Mouse (Mus musculus) forebrain, postnatal 0 days (tissue): ENCODE measurements around the gene Tagap1. TPM values are rescaled to one million over a fixed set of nuclear protein-coding genes. Genes with fewer than 3 reads are reported as not detected.
"Not testable (repeated sequence)": the region's sequence is repeated elsewhere in the genome, so short reads cannot be mapped to it uniquely, and the experiment has no call there.

Experiments used
- ATAC-seq: fragments of 200-750 bp; cut with Nextera tagmentation; 2 replicates; pipeline ENCODE4 v1.8.0; 2017; ENCODE audit warnings: mild to moderate bottlenecking, moderate library complexity
- DNase-seq: peaks from one replicate; pipeline ENCODE4 v3.0.0-alpha.2; 2015
- H3K27ac ChIP-seq: fragments of 300-500 bp; sonication (generic); 2 replicates; pipeline ENCODE4 v1.5.1; 2014; ENCODE audit warnings: low read depth, mild to moderate bottlenecking, antibody characterized with exemption, low read length, moderate library complexity, mixed read lengths
- H3K27me3 ChIP-seq: fragments of 300-500 bp; sonication (generic); 2 replicates; pipeline ENCODE4 v1.6.1; 2014; ENCODE audit warnings: mild to moderate bottlenecking, low read length, mixed read lengths; ENCODE audit not compliant: insufficient read depth
- H3K36me3 ChIP-seq: fragments of 300-500 bp; sonication (generic); 2 replicates; pipeline ENCODE4 v1.6.1; 2014; ENCODE audit warnings: mild to moderate bottlenecking, moderate library complexity; ENCODE audit not compliant: insufficient read depth
- H3K4me1 ChIP-seq: fragments of 300-500 bp; sonication (generic); 2 replicates; pipeline ENCODE4 v1.6.1; 2014; ENCODE audit warnings: antibody characterized with exemption; ENCODE audit not compliant: insufficient read depth
- H3K4me2 ChIP-seq: fragments of 300-500 bp; sonication (generic); 2 replicates; pipeline ENCODE4 v1.6.1; 2014; ENCODE audit warnings: low read depth, mild to moderate bottlenecking, moderate library complexity
- H3K4me3 ChIP-seq: fragments of 300-500 bp; sonication (generic); 2 replicates; pipeline ENCODE4 v1.5.1; 2014; ENCODE audit warnings: low read depth, low read length, mixed read lengths
- H3K9ac ChIP-seq: fragments of 300-500 bp; sonication (generic); 2 replicates; pipeline ENCODE4 v1.6.1; 2014; ENCODE audit warnings: mild to moderate bottlenecking
- H3K9me3 ChIP-seq: fragments of 300-500 bp; sonication (generic); 2 replicates; pipeline ENCODE4 v1.6.1; 2016; ENCODE audit warnings: low read length
- CTCF ChIP-seq: sonication (generic); IDR thresholded peaks from 2 replicates; pipeline ENCODE4 v1.5.1; 2016; ENCODE audit warnings: antibody characterized with exemption, control low read depth, low read depth
- WGBS: fragments of 180-500 bp; shearing (Covaris S2); extraction: QIAGEN DNeasy Blood & Tissue Kit; methylation state at CpG from one replicate; pipeline ENCODE4 v1.1.7; 2014; 5-methylcytosine and 5-hydroxymethylcytosine counted together
- polyA plus RNA-seq: library from polyadenylated mRNA; unstranded; fragments of >200 nt; fragmentation: Nextera tagmentation; extraction: Ambion mirVana; gene quantifications from 2 replicates; pipeline ENCODE4 v1.2.1, GENCODE M21; 2015
- total RNA-seq: library from RNA; depleted of rRNA; stranded (reverse); fragments of >200 nt; gene quantifications from 2 replicates; pipeline ENCODE4 v1.2.3, GENCODE M21; 2014; rRNA removed

The Tagap1 gene
- total and polyA plus RNA-seq, 2 experiments from 2014 or later, result 42.9 to 46.2 TPM

DNA sequence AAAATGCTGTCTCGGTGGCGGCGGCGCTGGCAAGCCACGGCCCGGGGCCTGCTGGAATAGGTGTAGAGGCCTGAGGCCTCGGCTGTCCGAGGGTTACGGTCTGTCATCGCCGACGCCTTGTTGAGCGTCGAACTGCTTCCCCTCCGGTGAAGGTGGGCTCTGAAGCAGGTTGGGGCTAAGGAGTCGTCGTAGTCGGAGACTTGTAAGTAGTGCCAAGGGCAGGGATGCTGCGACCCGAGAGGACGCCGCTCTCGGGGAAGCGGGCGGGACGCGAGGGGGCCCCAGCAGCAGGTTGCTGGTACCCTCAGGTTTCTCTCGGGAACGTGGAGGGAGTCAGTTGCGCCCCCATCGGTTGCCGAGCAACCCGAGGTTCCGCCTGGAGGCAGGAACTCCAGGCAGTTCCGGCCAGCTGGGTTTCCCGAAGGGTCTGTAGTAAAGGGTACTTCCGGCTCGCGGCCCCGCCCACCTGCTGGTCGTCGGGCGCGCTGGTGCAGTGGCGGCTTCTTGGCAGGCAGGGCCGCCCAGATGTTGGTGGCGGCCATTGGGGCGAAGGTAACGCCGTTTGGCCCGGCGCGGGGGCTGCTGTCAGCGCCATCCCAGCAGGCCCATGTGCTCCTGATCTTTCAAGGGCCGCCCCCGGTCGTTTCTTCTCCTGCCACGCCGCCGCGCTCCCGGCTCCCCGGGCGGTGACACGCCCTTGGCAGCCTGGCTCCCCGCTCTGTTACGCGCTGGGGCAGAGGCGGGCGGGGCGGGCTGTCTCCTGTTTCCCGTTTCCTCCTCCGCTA is 12.8 kb downstream of the Tagap1 start, which contains the start of gene Rsph3b:
Gene Rsph3b, minus strand, starts transcription at position 699 of the 785 bp plus-strand sequence.
- H3K4me3 ChIP-seq, result peak within 1 kb of the TSS; percentile 49
- not testable (repeated sequence) for H3K27me3 ChIP-seq, H3K9me3 ChIP-seq, H3K36me3 ChIP-seq, H3K4me1 ChIP-seq
- DNase-seq (peak; percentile 85), ATAC-seq (peak; percentile 96)
- 2% methylated on average over 66 of the region's 73 CpGs for WGBS
- peak within 1 kb of the TSS; percentile 61 for H3K4me2 ChIP-seq
- H3K27ac ChIP-seq, result peak within 1 kb of the TSS; percentile 57; the same call in 1 of the 2 replicates
- peak within 1 kb of the TSS; percentile 58 for H3K9ac ChIP-seq
- TF ChIP-seq CTCF, result peak; percentile 39

DNA sequence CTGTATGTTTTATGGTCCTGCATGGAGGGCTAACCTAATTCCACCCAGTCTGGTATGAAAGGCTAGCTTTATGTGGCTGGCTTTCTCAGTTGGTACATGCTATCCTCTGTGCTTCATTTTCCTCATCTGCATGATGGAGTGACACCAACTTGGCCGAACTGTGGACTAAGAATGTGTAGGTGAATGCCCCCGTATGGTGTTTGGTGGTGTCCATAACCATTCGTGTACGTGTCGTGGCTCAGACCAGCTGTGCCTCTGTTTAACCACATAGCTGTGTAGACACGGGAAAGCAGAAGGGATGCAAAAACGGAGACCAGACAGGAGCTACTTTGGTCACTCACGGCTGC is 13.3 kb downstream of the Tagap1 start:
- DNase-seq, H3K36me3 ChIP-seq, H3K27me3 ChIP-seq, H3K4me1 ChIP-seq, H3K9me3 ChIP-seq, H3K27ac ChIP-seq, ATAC-seq: not testable (repeated sequence)
- no CpG with 5 or more reads among the region's 8 CpGs for WGBS
- Histone ChIP-seq H3K4me3 (peak overlapping the region; percentile 49), H3K9ac (peak overlapping the region; percentile 58; the same call in 1 of the 2 replicates), H3K4me2 (peak overlapping the region; percentile 61)

DNA sequence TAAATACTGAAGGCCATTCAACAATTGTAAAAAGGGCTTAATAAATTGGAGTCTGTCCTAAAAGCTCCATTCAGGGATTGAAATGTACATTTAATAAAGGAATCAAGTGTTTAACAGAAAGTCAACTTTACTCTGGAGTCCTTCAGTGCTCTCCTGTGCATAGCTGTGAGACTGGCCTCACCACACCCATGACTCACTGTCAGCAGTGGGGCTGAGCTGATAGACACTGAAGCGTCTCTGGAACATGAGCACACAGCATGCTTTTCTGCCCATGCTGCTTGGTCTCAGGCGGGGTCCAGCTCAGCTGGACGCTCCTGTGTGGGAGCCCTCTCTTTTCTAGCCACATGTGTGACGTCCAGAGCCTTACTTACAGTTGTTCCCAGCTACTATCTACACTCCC is 18.4 kb downstream of the Tagap1 start:
- not testable (repeated sequence) for H3K4me3 ChIP-seq, H3K9me3 ChIP-seq, ATAC-seq, DNase-seq, H3K4me1 ChIP-seq, H3K4me2 ChIP-seq, H3K27ac ChIP-seq, H3K36me3 ChIP-seq, H3K27me3 ChIP-seq, H3K9ac ChIP-seq
- no CpG with 5 or more reads among the region's 4 CpGs for WGBS

DNA sequence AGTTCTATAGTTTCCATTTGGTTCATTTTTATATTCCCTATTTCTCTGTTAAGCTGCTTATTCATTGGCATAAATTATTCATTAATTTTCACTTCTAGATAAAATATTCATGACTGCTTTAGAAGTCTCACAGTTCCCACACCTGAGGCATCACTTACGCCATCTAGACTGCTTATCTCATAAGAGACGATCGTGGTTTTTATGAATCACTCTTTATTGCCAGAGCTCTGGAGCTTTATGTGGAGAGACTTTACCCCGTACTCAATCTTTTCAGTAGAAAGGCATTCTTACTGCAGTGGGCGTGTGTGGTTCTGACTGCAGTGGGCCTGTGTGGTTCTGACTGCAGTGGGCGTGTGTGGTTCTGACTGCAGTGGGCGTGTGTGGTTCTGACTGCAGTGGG is 29.3 kb downstream of the Tagap1 start:
- H3K27me3 ChIP-seq, H3K9me3 ChIP-seq, H3K27ac ChIP-seq, H3K4me1 ChIP-seq, H3K36me3 ChIP-seq, H3K4me2 ChIP-seq, H3K4me3 ChIP-seq, H3K9ac ChIP-seq: not testable (repeated sequence)
- ATAC-seq, result peak; percentile 42; the same call in 1 of the 2 replicates
- WGBS, result 81% methylated on average over 6 of the region's 7 CpGs
- DNase-seq, result peak; percentile 3

DNA sequence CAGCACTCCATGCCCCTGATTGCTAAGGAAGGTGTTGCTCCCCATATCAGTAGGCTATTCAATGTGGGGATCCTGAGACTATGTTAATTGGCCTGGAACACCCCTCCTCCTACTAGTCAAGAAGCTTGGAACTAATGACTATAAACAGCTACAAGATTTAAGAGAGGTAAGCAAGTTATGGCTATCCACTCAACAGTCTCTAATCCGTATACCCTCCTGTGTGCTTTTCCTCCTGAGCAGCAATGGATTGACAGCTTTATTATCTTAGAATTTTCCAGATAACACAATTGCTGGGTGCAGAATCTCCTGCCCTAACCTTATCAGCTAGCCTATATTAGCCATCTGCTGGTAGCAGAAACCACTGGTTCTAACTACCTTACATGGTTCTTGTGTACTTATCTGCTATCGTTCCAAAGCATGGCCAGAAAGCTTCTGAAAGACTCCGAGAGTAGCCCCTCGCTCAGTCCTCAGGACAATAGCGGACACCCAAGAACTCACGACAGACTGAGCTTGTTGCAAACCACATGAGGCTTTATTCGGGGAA is 40.5 kb downstream of the Tagap1 start:
- ATAC-seq, H3K27ac ChIP-seq, H3K27me3 ChIP-seq, H3K4me1 ChIP-seq, H3K9ac ChIP-seq, H3K4me3 ChIP-seq, H3K4me2 ChIP-seq, H3K36me3 ChIP-seq, H3K9me3 ChIP-seq, DNase-seq: not testable (repeated sequence)
- WGBS, result 93% methylated on average over 7 of the region's 7 CpGs

DNA sequence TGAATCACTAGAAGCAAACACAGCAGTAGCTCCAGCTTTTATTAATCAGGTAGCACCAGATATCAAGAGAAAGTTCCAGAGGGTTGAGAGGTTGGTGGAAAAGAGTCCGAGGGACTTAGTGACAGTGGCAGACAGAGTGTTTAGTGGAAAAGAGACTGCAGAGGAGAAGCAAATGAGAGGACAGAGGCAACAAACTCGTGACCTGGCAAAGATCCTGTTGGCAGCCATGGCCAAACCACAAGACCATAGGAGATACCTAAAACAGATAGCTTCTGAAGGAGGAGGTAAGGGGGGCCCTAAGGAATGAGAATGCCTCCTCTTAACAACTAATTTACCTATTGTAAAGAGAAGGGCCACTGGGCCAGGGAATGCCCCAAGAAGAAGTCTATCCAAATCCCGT is 41.6 kb downstream of the Tagap1 start:
- not testable (repeated sequence) for H3K4me1 ChIP-seq, H3K4me2 ChIP-seq, DNase-seq, H3K36me3 ChIP-seq, H3K9me3 ChIP-seq, ATAC-seq, H3K4me3 ChIP-seq, H3K27ac ChIP-seq, H3K27me3 ChIP-seq, H3K9ac ChIP-seq
- WGBS, result 87% methylated on average over 3 of the region's 3 CpGs

DNA sequence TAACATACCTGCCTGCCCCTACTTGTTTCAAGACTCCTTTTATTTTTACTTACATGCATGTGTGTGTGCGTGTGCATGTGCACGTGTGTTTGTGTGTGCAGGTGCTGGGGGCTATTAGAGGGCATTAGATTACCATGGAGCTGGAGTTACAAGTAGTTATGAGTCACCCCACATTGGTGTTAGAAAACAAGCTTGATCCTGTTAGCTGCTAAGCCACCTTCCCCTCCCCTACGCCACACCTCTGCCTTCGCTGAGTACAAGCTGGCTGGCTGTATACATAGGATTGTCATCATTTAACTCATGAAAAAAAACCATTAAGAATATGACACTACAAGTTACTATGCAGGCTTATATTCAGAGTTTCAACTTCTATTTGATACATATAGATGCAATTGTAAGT is 45.7 kb downstream of the Tagap1 start:
- H3K9me3 ChIP-seq, H3K9ac ChIP-seq, H3K27me3 ChIP-seq, H3K27ac ChIP-seq, DNase-seq, H3K4me2 ChIP-seq, ATAC-seq, H3K4me1 ChIP-seq, H3K36me3 ChIP-seq, H3K4me3 ChIP-seq: not testable (repeated sequence)
- 97% methylated on average over 2 of the region's 4 CpGs for WGBS

DNA sequence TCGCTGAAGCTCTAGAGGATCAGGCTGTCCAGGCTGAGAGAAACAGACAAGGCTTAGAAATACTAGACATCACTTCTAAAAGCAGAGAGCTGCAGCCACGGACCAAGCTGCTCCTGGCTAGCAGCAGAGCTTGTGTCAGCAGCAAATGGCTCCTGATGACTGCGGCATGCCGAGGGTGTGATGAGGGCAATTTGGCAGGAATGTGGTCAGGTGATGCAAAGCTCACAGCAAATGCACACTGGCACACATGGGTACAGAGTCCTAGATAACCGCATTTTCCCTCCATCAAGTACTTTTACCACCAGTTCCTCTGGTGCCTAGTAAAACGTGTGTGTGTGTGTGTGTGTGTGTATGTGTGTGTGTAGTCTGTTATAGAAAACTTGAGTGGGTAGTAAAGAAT is 46.9 kb downstream of the Tagap1 start:
- not testable (repeated sequence) for H3K9me3 ChIP-seq, DNase-seq, H3K4me1 ChIP-seq, H3K27ac ChIP-seq, H3K4me3 ChIP-seq, H3K4me2 ChIP-seq, H3K27me3 ChIP-seq, H3K9ac ChIP-seq, H3K36me3 ChIP-seq, ATAC-seq
- 80% methylated on average over 1 of the region's 6 CpGs for WGBS

Other genes starting within 250 kb of the Tagap1 start
- gene Ezr, start 178.4 kb downstream of the Tagap1 start, total RNA-seq, result 37.8 and 45.4 TPM in 2 replicates
- 51.6 and 60.2 TPM in 2 replicates for gene Ezr, start 178.4 kb downstream of the Tagap1 start, polyA plus RNA-seq
- 34.3 and 41.5 TPM in 2 replicates for gene Rsph3b, start 12.5 kb downstream of the Tagap1 start, total RNA-seq
- 50.0 and 60.2 TPM in 2 replicates for gene Rsph3b, start 12.5 kb downstream of the Tagap1 start, polyA plus RNA-seq
- 25.3 and 46.0 TPM in 2 replicates for gene Rnaset2b, start 9.5 kb upstream of the Tagap1 start, total RNA-seq
- 102 and 107 TPM in 2 replicates for gene Rnaset2b, start 9.5 kb upstream of the Tagap1 start, polyA plus RNA-seq
- 0.19 and 2.7 TPM in 2 replicates for gene Gm49721, start 17.7 kb upstream of the Tagap1 start, total RNA-seq
- 0.13 and 0.44 TPM in 2 replicates for gene Gm49721, start 17.7 kb upstream of the Tagap1 start, polyA plus RNA-seq
- not detected in 2 replicates for gene Gm1604a, start 64.4 kb upstream of the Tagap1 start, total RNA-seq
- 0.29 and 0.57 TPM in 2 replicates for gene Gm1604a, start 64.4 kb upstream of the Tagap1 start, polyA plus RNA-seq
- gene Rps6ka2, start 209.0 kb upstream of the Tagap1 start, total RNA-seq, result 28.2 and 40.7 TPM in 2 replicates
- 12.0 and 16.8 TPM in 2 replicates for gene Rps6ka2, start 209.0 kb upstream of the Tagap1 start, polyA plus RNA-seq